Mouse (Mus musculus): ENCODE measurements around the gene Tet3. TPM values are rescaled to one million over a fixed set of nuclear protein-coding genes. Genes with fewer than 3 reads are reported as not detected.

Tet3 gene
- polyA plus RNA-seq, 1 experiment, result 0.77 TPM

DNA sequence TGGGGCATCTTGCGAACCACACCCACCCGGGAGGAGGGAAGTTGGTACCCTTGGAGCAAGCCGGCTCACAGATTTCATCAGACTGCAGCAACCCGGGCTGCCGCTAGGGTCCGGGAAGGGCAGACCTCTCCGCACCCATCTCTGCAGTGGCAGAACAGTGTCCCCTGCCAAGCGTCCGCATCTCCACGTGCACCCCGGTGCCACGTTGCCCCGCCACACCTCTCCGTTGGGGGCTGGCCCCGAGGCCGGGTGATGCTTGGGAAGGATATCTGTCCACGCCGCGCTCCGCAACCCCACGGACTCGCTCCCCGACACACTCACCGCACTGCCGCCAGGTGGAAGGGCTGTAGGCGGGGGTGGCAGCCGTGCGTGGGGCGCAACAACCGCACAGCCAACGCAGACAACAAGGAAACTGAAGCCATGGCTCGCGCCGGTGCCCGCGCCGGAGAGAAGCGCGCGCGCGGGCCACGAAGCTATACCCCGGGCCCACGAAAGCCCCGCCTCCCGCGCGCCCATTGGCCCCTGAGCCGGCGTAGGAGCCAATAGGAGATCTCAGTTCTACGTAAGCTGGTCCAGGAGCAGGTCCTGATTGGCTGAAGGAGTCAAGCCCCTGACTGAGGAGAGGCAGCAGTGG, 141.7 kb downstream of the Tet3 start:
- Histone ChIP-seq H3K4me1 (ENCODE audit: control insufficient read depth) (peaks cover 62% of the 10 kb centered on the region), H3K27me3 (ENCODE audit: control insufficient read depth) (no peaks in the 10 kb centered on the region), H3K9me3 (ENCODE audit: control insufficient read depth, low read length) (no peaks in the 10 kb centered on the region), H3K4me3 (replicated peaks) (peak overlapping the region; percentile 79), H3K36me3 (ENCODE audit: control insufficient read depth) (peaks cover 55% of the 10 kb centered on the region)
- TF ChIP-seq GATA1 (IDR thresholded peaks at IDR 0.05; ENCODE audit: low read length) (no peak), TAL1 (IDR thresholded peaks at IDR 0.05; ENCODE audit: low read length) (no peak)

DNA sequence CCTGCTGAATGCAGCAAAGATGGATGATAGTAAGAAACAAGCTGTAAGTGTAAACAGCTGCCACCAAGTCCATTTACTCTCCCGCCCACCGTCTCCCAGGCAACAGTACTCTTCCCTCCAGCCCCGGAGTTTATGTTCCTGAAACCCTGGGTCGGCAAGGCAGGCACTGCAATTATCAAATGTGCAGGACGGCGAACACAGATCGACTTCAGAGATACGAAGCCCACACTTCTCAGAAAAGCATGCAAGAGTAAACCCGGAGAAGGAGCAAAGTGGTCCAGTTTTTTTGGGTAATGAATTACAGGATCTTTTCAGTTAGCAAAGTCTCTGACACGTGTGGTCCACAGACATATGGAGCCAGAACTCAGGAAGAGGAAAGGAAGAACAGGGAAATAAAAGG, 142.9 kb downstream of the Tet3 start:
- Histone ChIP-seq H3K4me1 (ENCODE audit: control insufficient read depth) (peaks cover 69% of the 10 kb centered on the region), H3K4me3 (replicated peaks) (peak overlapping the region; percentile 79), H3K27me3 (ENCODE audit: control insufficient read depth) (no peaks in the 10 kb centered on the region), H3K36me3 (ENCODE audit: control insufficient read depth) (peaks cover 56% of the 10 kb centered on the region), H3K9me3 (ENCODE audit: control insufficient read depth, low read length) (no peaks in the 10 kb centered on the region)
- TF ChIP-seq GATA1 (IDR thresholded peaks at IDR 0.05; ENCODE audit: low read length), result peak; percentile 74
- TF ChIP-seq TAL1 (IDR thresholded peaks at IDR 0.05; ENCODE audit: low read length), result no peak

- peaks cover 75% of the 10 kb centered on the region for H3K4me1 ChIP-seq (ENCODE audit: control insufficient read depth)
- H3K36me3 ChIP-seq (ENCODE audit: control insufficient read depth), result peaks cover 61% of the 10 kb centered on the region
- TF ChIP-seq GATA1 (IDR thresholded peaks at IDR 0.05; ENCODE audit: low read length) (no peak), TAL1 (IDR thresholded peaks at IDR 0.05; ENCODE audit: low read length) (no peak)
- H3K4me3 ChIP-seq (replicated peaks), result peak overlapping the region; percentile 79
- no peaks in the 10 kb centered on the region for H3K9me3 ChIP-seq (ENCODE audit: control insufficient read depth, low read length)
- no peaks in the 10 kb centered on the region for H3K27me3 ChIP-seq (ENCODE audit: control insufficient read depth)
Observed at GRCm38 (mm10) chr6:83315293-83315692, 143.6 kb downstream of the Tet3 start.

- no peaks in the 10 kb centered on the region for H3K9me3 ChIP-seq (ENCODE audit: control insufficient read depth, low read length)
- no peak for TF ChIP-seq GATA1 (IDR thresholded peaks at IDR 0.05; ENCODE audit: low read length)
- TF ChIP-seq TAL1 (IDR thresholded peaks at IDR 0.05; ENCODE audit: low read length), result peak; percentile 38; the same call in 1 of the 3 replicates
- peaks cover 65% of the 10 kb centered on the region for H3K4me1 ChIP-seq (ENCODE audit: control insufficient read depth)
- peaks cover 83% of the 10 kb centered on the region for H3K36me3 ChIP-seq (ENCODE audit: control insufficient read depth)
- H3K27me3 ChIP-seq (ENCODE audit: control insufficient read depth), result no peaks in the 10 kb centered on the region
- H3K4me3 ChIP-seq (replicated peaks), result peak overlapping the region; percentile 13
Observed at GRCm38 (mm10) chr6:83312514-83312913, 146.4 kb downstream of the Tet3 start.

Other genes starting within 250 kb of the Tet3 start
- gene Slc4a5, start 239.3 kb downstream of the Tet3 start, polyA plus RNA-seq (2012), result 1.8 and 2.3 TPM in 2 replicates
- gene Mthfd2, start 133.2 kb downstream of the Tet3 start, polyA plus RNA-seq (2012), result 5.3 and 6.1 TPM in 2 replicates
- gene Mob1a, start 133.1 kb downstream of the Tet3 start, polyA plus RNA-seq (2012), result 1.8 and 2.4 TPM in 2 replicates
- gene Bola3, start 109.9 kb downstream of the Tet3 start, polyA plus RNA-seq (2012), result 25.9 and 28.1 TPM in 2 replicates
- gene Dguok, start 47.9 kb upstream of the Tet3 start, polyA plus RNA-seq (2012), result 1.2 and 1.3 TPM in 2 replicates
- gene Actg2, start 77.2 kb upstream of the Tet3 start, polyA plus RNA-seq (2012), result not detected in 2 replicates
- gene Stambp, start 113.6 kb upstream of the Tet3 start, polyA plus RNA-seq (2012), result 0.06 and 0.10 TPM in 2 replicates
- 0.06 and 0.13 TPM in 2 replicates for gene Clec4f, start 197.1 kb upstream of the Tet3 start, polyA plus RNA-seq (2012)
- not detected in 2 replicates for gene Cd207, start 218.8 kb upstream of the Tet3 start, polyA plus RNA-seq (2012)